Mouse (Mus musculus) brain, embryonic 14.5 days (tissue): ENCODE results near the gene Cpne6.

Source experiments
- CTCF ChIP-seq: fragments of 200-500 bp; IDR thresholded peaks from 2 replicates; pipeline ENCODE4 v1.5.1; 2012; ENCODE audit warnings: inconsistent platforms, mild to moderate bottlenecking, moderate library complexity, borderline replicate concordance; ENCODE audit not compliant: insufficient read depth, insufficient read length; ENCODE audit errors: extremely low read depth
- POLR2A ChIP-seq: fragments of 200-500 bp; IDR thresholded peaks from 2 replicates; pipeline ENCODE4 v1.6.1; 2012; ENCODE audit warnings: mild to moderate bottlenecking, inconsistent platforms, borderline replicate concordance; ENCODE audit not compliant: poor library complexity, insufficient read depth, insufficient read length, severe bottlenecking; ENCODE audit errors: extremely low read depth

DNA sequence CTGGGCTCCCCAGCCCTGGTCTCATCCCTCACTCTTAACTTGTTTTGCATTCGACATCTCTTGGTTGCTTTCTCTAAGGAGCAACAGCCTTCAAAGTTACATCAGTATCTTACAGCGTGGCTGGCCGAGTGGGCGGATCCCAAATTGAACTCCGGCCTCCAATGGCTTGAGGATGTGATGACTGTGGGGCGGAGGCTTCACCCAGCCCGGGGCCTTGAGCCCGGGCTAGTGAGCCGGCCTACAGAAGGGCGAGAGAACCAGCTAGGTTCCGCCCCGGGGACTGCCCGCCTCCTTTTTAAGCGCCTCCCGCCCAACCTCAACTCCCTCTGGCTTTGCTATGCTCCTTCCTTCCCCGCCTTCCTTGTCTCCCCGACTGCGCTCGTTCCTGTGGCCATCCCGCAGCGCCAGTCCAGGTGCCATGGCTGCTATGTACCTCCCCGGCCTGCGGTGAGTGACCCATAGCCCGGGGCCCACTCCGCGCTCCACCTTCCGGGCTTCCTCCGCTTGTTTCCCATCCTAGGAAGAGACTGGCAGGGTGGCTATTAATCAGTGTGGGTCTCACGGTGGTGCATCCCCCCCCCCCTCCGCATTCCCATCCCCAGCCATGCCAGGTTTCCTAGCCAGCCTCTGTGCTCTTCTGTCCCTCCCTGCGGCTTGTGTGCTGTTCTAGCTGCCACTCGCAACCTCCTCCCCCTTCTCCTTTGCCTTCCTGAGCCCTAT, 30.0 kb downstream of the Cpne6 start, which contains the start of gene Pck2:
- TF ChIP-seq CTCF (no peak), POLR2A (peak; percentile 21; the same call in 1 of the 2 replicates)
